Mouse (Mus musculus) layer of hippocampus, adult 8-10 months (tissue): Measurements from ENCODE around the gene Paqr9. TPM values are rescaled to one million over a fixed set of nuclear protein-coding genes. Genes with fewer than 3 reads are reported as not detected.
A peak's percentile ranks its signal among the peaks of the same experiment; 100 is the strongest.

Source experiments
- DNase-seq, 2 experiments: peaks; one replicate each; pipeline ENCODE4 v3.0.0; 2022; ENCODE audit warnings: low spot score in 2 of 2
- total RNA-seq, 4 experiments: library from RNA; stranded (reverse); gene quantifications; 2 replicates each; pipeline ENCODE4 v1.2.4; 2022

The Paqr9 gene
- 10 to 100 TPM; 34.3 to 44.9 (median 38.3) TPM for total RNA-seq

DNA sequence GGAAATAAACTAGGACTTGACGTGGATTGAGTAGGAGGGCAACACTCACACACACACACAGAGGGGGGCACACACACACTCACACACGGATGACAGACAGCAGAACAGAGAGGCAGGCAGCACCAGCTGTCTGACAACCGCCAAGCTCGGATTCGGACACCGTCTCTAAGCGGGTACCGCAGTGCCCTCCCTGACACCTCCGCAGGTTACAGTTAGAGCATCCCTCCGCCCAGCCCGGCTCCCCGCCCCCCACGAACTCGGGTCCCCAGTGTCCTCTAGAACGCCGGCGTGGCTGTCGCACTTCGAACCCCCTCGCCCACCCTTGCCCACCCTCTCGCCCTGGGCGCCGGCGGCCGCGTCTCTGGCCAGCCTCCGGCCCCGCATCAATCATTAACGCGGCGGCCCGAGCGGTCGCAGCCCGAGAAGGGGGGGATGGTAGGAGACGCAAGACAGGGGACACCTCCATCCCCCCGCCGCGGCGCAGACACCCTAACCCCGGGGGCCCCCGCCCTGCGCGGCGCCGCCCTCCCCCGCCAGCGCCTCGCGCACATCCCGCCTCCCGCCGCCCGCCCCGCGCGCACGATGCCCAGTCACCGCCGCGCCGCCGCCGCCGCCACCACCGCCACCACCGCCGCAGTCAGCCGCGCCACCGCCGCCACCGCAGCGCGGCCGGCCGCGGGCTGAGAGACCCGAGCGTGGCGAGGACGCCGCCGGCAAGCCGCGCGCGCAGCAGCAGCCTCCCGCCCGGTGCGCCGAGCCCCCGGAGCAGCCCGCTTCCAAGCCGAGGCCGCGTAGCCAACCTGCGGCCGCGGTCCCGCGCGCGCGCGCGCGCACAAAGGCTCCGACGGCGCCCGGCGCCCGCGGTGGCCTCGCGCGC lies at the start of gene Paqr9:
TSS of gene Paqr9 (plus strand) at position 599 of the 877 bp plus-strand sequence.
- peak; percentile 42 to 51 for DNase-seq

DNA sequence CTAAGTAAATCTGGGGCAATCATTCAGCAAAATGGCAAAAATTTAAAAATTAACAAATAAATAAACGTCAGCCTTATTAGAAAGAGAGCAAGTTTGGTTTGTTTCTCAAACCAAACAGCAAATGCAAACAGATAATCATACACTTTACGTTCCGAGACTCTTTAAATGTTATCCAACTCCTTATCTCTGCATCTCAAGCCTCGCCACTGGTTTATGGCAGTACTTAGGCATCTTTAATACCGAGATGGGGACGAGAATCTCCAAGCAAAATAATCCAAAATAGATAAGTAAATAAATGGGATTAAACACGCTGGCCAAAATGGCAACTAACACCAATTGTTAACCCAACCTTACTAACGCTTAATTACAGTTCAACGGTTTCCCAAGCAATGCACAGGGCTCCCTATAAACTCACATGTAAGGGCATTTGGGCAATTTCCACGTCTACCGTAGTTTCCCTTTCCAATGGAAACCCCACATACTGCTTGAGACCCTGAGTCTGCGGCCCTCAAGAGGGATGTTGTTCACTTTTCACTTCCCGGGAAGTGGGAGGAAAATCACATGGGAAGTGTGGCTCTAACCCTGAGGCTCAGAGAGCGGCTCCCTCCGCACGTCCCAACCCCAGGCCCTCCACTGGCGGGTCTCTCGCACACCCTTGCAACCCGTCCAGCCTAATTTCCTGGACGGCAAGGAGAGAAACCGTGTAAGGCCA lies 48.6 kb upstream of the Paqr9 start:
- peak in 1 of 2 experiments; percentile 18 for DNase-seq

DNA sequence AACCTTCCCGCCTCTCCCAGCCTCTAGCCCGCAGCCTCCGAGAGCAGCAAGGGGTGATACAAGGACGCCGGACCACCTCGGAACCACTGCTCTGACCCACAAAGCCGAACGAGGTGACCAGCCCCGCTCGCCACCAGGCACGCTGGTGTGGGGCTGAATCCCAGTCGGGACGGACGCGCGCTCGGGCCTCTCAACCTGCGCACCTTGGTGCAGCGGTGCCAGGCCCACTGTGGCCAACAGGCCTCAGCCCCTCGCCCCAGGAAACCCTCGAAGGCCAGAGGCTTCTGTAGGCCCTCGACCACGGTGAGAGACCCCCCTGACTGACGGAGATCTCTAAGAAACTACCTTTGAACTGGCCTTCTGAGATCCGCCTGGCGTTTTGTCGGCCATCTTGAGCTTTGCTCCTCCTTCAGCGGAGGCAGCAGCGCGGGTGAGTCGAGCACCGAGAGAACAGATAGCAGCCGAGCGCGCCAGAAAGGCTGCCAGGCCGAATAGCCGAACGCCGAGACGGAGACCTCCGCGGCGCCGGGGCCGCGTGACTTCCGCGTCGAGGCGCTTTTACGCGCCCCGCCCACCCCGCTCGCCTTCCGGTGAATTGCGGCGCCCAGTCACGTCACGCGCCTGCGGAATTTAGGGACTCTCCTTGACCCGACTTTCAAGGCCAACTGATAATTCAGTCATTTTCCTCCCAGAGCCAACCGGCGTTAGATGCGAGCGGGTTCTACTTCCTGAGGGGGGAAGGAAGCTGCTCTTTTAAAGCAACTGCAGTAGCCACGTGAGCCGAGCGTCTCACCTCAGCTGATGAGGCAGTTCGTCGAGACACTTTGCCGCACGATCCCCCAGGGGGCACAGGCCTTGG lies 47.8 kb upstream of the Paqr9 start, which contains the start of gene U2surp:
TSS of gene U2surp (minus strand) at position 525 of the 859 bp plus-strand sequence.
- peak; percentile 95 to 97 for DNase-seq

DNA sequence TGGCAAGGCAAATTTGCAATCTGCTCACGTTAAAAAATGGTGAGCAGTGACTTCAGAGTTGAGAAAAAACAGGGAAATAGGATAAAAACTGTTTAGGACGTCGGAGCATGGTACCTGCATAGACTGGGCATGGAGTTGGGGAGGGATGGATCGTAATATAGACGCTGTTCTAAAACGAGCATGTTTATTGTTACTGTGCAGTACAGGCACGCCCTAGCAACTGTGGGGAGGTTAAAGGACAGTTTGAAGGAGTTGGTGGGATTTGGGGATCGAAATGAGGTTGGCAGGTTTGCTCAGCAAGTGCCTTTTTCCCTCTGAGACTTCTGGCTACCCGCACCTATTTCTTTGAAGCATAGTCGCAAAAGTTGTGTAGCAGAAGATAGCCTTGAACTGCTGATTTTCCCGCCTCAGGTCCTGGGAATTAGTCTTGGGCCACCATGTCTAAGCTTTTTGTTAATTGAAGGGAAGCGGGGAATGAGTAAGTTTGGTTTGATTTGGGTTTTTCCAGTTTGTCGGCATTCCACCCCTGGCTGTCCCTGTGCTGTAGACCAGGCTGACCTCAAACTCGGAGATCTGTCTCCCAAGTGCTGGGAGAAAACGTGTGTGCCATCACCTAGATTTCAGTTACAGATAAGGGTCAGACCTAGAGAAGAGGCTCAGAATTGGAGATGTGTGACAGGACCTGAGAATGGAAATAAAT lies 47.0 kb upstream of the Paqr9 start:
- no peak for DNase-seq

DNA sequence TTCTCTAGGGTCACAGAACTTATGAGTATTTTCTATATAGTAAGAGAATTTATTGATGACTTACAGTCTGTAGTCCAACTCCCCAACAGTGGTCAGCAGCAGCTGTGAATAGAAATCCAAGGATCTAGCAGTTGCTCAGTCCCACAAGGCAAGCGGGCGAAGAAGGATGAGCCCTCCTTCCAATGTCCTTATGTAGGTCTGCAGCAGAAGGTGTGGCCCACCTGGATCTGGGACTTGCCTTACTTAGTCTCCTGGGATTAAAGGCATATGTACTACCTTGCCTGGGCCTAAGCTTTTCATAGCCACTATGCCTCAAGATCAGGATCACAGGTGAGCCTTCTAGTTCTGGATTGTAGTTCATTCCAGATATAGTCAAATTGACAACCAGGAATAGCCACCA lies 45.7 kb upstream of the Paqr9 start:
- no peak for DNase-seq

DNA sequence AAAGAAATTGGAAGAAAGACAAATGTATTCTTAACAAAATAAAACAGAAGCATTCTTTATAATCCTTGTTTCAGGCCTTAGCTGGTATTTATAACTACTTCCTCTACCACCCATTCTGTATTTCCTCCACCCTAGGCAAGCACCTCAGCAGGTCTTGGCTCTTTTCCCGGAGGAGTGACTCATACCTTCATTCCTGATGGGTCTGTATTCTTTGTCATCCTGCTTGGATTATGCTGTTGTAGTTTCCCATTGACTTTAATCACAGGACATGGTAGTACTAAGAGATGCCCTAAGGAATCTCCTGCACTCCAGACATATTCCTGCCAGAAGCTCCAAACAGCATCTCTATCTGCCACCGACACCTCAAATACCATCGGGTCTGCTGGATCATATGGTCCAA lies 45.1 kb upstream of the Paqr9 start:
- DNase-seq: peak in 1 of 2 experiments; percentile 26

DNA sequence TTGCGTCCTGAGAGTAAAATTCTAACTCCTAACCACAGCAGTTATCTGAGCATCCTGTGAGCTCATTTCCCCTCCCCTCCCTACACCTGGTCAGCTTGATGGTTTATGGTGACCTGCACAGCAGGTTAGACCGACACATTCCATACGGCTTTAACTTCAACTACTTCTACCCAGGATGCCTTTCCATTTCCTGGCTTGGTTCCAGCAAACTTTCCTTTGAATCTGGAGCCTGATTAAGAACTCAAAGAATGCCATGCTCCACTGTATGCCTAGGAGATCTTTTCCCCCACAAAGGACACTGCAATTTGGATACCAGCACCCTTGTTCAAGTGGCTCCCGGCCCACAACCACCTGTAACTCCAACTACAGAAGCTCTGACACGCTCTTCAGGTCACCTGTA lies 38.9 kb upstream of the Paqr9 start:
- no peak for DNase-seq

DNA sequence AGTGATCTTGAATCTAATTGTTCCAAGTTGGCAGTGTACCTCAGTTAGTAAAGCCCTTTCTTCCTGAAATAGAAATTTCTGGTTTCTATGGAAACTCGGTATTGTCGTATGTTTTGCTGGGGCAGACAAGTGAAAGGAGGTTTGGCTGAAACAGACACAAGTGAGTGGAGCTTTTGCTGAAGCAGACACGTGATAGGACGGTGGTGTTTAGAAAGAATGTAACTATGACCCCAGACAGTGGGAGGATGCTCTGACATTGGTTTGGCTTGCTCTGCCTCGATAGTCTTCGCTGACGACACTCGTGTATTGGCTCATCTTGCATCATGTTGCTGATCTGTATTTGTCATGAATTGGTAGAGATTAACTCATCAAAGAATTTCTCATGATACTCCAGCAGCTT lies 38.4 kb upstream of the Paqr9 start:
- DNase-seq: no peak

DNA sequence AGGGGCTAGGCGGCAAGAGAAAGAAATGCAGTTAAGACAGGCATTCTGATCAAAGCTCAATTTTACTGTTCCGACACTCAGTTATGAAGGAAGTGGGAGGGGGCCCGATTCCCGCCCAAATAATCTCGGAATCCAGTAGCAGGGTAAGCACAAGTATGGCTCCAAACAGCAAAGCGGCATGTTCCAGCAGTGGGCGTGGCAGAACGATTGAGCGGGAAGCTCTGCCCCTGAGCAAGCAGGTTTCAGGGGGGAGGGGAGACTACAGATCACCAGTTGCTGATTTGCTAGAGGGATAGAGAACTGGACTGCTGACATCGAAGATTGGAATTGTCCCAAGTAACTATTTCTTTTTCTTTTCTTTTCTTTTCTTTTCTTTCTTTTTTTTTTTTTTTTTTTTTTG lies 37.9 kb upstream of the Paqr9 start:
- DNase-seq: no peak

DNA sequence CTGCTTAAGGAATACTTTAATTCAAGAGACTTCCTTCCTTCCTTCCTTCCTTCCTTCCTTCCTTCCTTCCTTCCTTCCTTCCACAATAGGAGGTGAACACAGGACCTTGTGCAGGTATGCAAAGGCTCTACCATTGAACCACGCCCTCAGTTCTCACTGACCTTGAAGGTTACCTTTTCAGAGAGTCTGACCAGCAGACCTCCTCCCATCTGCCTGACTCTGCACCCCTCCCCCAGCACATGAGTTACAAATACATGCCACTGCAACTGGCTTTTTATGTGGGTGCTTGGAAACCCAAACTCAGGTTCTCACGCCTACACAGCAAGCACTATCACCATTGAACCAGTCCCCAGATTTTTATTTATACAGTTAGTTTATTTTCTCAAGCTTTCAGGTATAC lies 36.9 kb upstream of the Paqr9 start:
- DNase-seq: no peak

DNA sequence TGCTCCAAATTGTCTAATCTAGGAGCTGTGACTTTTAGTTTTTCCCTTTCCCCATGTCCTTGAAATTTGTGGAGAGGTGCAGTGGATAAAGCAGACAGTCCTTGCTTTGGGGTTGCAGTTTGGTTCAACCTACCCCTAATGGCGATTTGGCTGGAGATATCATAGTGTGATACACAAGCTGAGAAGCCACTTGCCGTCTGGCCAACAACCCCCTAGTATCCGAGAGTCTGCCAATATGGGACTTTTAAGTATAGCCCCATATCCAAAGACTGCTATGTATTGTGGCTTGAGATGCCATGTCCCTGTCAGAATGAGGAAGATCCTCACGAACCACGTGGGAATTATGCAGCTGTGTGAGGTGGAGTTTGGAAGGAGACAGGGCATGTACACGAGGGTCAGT lies 34.1 kb upstream of the Paqr9 start:
- no peak for DNase-seq

DNA sequence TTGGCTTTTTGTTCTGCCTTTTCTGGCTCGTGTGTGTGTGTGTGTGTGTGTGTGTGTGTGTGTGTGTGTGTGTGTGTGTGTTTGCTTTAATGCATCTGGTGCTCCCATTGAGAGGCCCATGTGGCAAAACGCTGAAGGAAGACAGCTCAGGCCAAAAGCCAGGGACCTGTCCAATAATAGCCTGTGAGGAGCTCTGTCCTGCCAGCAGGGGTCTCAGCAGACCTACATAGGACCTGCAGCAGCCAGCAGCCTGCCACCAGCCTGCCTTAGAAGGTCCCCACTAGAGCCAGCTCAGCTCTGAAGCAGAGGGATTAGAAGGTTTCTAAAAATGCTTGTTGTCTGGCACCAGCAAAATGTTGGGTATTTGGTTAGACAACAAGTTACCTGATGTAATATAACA lies 33.5 kb upstream of the Paqr9 start:
- DNase-seq: no peak

DNA sequence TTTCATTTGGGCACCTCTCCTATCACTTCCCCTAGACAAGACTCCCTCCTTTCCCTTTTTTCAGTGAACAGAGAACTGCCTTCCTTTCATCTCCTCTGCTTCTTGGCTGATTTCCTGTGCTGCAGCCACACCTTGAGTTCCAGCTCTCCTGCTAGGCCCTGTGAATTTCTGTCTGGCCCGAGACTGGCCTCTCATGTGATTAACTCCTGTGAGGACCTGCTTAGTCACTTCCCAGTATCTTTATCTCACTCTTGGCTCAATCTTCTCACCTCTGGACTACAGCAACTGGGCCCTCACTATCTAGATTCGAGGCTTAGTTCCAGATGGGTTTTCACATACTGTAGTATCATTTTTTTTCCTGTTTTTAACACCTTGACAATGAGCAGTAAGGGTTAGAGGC lies 31.8 kb upstream of the Paqr9 start:
- no peak for DNase-seq

DNA sequence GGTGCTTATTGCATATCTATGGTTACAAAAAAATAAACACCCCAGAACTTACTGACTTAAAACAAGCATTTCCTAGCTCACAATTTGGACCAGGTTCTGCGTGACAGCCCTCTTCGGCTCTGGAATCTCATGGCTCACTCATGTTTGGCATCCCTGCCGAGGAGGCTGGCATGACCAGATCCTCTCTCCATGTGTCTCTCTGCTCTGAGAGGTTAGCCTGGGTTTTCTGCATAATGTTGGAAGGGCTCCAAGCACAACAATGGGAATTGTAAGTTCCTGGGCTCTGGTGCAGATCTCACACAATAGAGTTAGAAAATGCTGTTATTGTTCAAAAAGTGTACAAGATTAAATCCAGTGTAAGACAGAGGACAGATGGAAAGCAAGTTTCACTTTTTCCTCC lies 28.3 kb upstream of the Paqr9 start:
- peak; percentile 32 to 47 for DNase-seq

DNA sequence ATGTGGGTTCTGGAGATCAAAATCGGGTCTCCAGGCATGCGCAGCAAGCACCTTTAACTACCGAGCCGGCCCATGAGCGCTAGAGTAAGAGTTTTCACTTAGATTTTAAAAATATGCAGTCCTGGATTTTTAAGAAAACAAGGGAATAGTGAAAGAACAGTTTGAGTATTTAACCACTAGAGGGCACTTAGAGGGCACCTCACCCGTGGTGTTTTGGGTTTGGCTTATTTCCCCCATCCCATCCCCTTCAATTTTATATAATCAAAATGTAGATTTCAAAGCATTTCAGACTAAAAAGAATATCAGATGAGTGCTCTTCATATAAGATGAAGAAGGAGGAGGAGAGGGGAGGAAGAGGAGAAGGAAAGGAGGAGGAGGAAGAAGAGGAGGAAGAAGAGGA lies 25.6 kb upstream of the Paqr9 start:
- DNase-seq: no peak

DNA sequence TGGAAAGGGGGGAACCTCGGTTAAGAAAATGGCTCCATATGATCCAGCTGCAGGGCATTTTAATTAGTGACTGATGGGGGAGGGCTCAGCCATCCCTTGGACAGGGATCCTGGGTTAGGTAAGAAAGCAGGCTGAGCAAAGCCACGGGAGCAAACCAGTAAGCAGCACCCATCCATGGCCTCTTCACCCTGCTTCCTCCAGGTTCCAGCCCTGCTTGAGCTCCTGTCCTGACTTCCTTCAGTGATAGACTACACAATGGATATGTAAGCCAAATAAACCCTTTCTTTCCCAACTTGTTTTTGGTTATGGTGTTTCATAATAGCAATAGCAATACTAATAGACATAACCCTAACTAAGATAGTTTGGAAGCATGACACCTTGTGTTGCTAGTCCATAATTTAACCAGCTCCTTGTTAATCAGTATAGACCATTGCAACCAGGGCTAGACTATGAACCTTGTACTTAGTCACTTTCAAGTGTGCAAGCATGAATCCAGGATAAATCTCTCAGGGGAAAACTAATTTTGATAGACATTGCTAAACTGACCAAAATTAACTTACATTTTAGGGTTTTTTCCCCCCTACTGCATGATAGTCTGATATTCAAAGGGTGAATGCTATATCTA lies 20.2 kb upstream of the Paqr9 start:
- no peak for DNase-seq

DNA sequence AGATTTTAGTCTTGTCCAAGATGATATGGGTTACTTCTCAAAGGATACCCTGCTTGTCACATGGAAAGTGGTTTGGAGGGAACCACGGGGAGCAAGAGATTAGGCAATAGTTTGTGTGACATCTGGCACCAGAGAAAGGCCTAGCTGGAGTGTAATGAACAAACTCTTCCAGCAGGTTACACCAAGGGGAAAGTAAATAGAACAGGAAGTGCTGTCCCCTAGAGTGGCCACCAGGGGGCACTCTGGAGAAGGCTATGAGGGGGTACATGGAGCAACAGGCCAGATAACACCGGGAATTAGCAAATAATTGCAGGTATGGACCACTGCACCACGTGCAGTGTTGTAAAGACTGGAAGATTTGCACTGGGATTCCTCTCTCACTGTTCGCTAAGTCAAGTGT lies 19.0 kb upstream of the Paqr9 start:
- DNase-seq: peak in 1 of 2 experiments; percentile 21

DNA sequence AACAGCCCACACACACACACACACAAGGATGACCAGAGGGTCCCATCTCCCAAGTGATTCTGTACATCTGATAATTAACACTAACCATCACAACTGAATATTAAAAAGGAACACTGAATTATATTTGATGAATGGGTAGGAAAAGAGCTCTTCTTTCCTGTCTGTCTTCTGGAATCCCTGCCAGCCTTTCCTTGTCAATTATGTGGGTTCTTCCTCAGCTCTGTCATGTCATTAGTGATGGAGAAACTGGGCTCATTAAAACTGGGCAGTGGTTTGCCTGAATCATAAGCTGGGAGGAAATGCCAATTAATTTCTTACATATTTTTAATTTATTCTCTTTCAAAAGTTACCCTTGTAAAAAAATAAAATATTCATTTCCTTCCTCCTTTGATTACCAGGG lies 18.2 kb upstream of the Paqr9 start:
- no peak for DNase-seq

DNA sequence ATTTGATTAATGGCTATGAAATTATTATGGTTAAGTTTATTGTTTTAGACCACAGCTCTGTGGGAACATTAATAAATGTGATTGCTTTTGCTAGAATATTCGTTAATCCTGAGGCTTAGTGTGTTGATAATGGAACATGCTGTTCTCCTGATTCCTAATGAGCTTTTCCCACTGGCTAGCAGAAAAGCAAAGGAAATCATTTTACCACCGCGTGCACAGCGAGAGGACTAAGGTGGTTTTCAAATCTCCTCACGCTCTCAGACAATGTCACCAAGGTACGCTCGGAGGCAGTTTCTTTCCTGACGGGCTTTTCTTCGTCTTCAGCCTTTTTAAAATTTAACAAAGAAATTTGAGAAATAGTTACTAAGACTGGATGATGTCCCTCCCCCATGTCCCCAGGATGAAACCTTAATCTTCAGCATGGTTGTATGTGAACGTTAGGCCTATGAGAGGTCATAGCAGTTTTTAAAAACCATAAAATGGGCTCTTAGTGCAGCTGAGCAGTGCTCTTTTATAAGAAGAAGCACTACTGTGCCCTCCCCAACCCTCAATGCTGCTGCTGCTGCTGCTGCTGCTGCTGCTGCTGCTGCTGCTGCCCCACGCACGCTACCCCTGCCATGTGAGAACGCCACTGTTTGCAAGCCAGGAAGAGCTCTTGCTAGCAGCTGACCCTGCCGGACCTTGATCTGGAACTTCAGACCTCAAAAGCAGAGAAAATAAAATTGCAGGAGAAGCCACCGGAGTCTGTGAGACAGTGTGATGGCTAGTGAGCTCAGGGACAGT lies 17.6 kb upstream of the Paqr9 start:
- no peak for DNase-seq

DNA sequence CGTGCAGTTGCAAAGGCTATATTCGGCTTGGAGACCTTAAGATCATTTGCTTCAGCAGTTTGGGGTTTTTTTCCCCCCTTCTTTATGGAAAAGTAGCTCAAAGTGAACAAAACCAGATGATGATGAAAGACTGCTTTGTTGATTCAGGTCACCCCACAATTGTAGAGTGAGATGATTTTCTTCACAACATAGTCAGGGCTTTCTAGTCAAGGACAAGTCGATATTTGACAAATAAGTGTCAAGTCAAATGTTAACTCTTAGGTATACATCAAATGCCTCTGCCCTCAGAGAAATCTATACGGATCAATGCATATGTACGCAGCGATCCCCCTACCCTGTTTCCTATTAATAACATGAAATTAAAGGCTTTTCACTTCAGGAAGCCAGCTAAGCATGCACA lies 17.0 kb upstream of the Paqr9 start:
- DNase-seq: no peak
